Mouse (Mus musculus) adrenal gland, adult (tissue): Measurements from ENCODE around the gene Fam227b.

ENCODE experiments used
- DNase-seq, 2 experiments: peaks; one replicate each; pipeline ENCODE4 v3.0.0; 2022 to 2023; ENCODE audit warnings: low spot score in 1 of 2; ENCODE audit not compliant: inconsistent age in 2 of 2

Fam227b gene

GRCm38 (mm10) chr2:126006742-126007141 is 145.1 kb downstream of the Fam227b start:
- no peak for DNase-seq

- peak; percentile 55 to 87 for DNase-seq
Observed at GRCm38 (mm10) chr2:126006088-126006487, 145.7 kb downstream of the Fam227b start.

GRCm38 (mm10) chr2:126002291-126002690 is 149.5 kb downstream of the Fam227b start:
- DNase-seq: no peak

GRCm38 (mm10) chr2:125975808-125976345 is 175.9 kb downstream of the Fam227b start:
- no peak for DNase-seq

- no peak for DNase-seq
Observed at GRCm38 (mm10) chr2:125975206-125975605, 176.6 kb downstream of the Fam227b start.

GRCm38 (mm10) chr2:125973207-125973606 is 178.6 kb downstream of the Fam227b start:
- DNase-seq: no peak

- DNase-seq: peak in 1 of 2 experiments; percentile 59
Observed at GRCm38 (mm10) chr2:125968811-125969210, 183.0 kb downstream of the Fam227b start.

- no peak for DNase-seq
Observed at GRCm38 (mm10) chr2:125948195-125948594, 203.6 kb downstream of the Fam227b start.

- DNase-seq: peak; percentile 62 to 86
Observed at GRCm38 (mm10) chr2:125943301-125943700, 208.5 kb downstream of the Fam227b start.

- DNase-seq: peak; percentile 78 to 87
Observed at GRCm38 (mm10) chr2:125941111-125941785, 210.6 kb downstream of the Fam227b start.

- DNase-seq: no peak
Observed at GRCm38 (mm10) chr2:125938993-125939642, 212.7 kb downstream of the Fam227b start.

GRCm38 (mm10) chr2:125936396-125936795 is 215.4 kb downstream of the Fam227b start:
- no peak for DNase-seq

- peak; percentile 48 to 84 for DNase-seq
Observed at GRCm38 (mm10) chr2:125933977-125934376, 217.8 kb downstream of the Fam227b start.
